Mouse (Mus musculus) forebrain, embryonic 14.5 days (tissue): Measurements from ENCODE around the gene Gm10282. TPM values are rescaled to one million over a fixed set of nuclear protein-coding genes. Genes with fewer than 3 reads are reported as not detected.

Source experiments
- ATAC-seq: fragments of 200-750 bp; cut with Nextera tagmentation; 2 replicates; pipeline ENCODE4 v1.8.0; 2017; ENCODE audit warnings: mild to moderate bottlenecking, moderate library complexity
- DNase-seq: peaks from one replicate; pipeline ENCODE4 v3.0.0-alpha.2; 2015; ENCODE audit warnings: low spot score
- H3K27ac ChIP-seq: fragments of 300-500 bp; sonication (generic); 2 replicates; pipeline ENCODE4 v1.5.1; 2014; ENCODE audit warnings: low read depth, mild to moderate bottlenecking, control low read depth, low read length, moderate library complexity
- H3K27me3 ChIP-seq: fragments of 300-500 bp; sonication (generic); replicated peaks from 2 replicates; pipeline ENCODE4 v1.6.1; 2014; ENCODE audit warnings: low read length, control low read depth, mixed read lengths; ENCODE audit not compliant: control insufficient read depth, insufficient read depth
- H3K36me3 ChIP-seq: fragments of 300-500 bp; sonication (generic); 2 replicates; pipeline ENCODE4 v1.6.1; 2014; ENCODE audit warnings: low read length, control low read depth; ENCODE audit not compliant: control insufficient read depth, insufficient read depth
- H3K4me1 ChIP-seq: fragments of 300-500 bp; sonication (generic); 2 replicates; pipeline ENCODE4 v1.6.1; 2014; ENCODE audit warnings: antibody characterized with exemption, low read length, control low read depth; ENCODE audit not compliant: control insufficient read depth, insufficient read depth
- H3K4me2 ChIP-seq: fragments of 300-500 bp; sonication (generic); 2 replicates; pipeline ENCODE4 v1.6.1; 2014; ENCODE audit warnings: mild to moderate bottlenecking, control low read depth, low read length
- H3K4me3 ChIP-seq: fragments of 300-500 bp; sonication (generic); 2 replicates; pipeline ENCODE4 v1.5.1; 2014; ENCODE audit warnings: low read depth, low read length, control low read depth
- H3K9ac ChIP-seq: fragments of 300-500 bp; sonication (generic); 2 replicates; pipeline ENCODE4 v1.6.1; 2014; ENCODE audit warnings: mild to moderate bottlenecking, low read length, control low read depth, moderate library complexity
- H3K9me3 ChIP-seq: fragments of 300-500 bp; sonication (generic); replicated peaks from 2 replicates; pipeline ENCODE4 v1.6.1; 2016; ENCODE audit warnings: low read length, control low read depth, mixed read lengths; ENCODE audit not compliant: control insufficient read depth
- WGBS: fragments of 180-500 bp; shearing (Covaris S2); extraction: QIAGEN DNeasy Blood & Tissue Kit; methylation state at CpG from one replicate; pipeline ENCODE4 v1.1.7; 2014; 5-methylcytosine and 5-hydroxymethylcytosine counted together
- polyA plus RNA-seq: library from polyadenylated mRNA; unstranded; fragments of >200 nt; fragmentation: Nextera tagmentation; extraction: Ambion mirVana; gene quantifications from 2 replicates; pipeline ENCODE4 v1.2.1, GENCODE M21; 2014

The Gm10282 gene
- polyA plus RNA-seq = 24.8 and 31.0 TPM in 2 replicates

DNA sequence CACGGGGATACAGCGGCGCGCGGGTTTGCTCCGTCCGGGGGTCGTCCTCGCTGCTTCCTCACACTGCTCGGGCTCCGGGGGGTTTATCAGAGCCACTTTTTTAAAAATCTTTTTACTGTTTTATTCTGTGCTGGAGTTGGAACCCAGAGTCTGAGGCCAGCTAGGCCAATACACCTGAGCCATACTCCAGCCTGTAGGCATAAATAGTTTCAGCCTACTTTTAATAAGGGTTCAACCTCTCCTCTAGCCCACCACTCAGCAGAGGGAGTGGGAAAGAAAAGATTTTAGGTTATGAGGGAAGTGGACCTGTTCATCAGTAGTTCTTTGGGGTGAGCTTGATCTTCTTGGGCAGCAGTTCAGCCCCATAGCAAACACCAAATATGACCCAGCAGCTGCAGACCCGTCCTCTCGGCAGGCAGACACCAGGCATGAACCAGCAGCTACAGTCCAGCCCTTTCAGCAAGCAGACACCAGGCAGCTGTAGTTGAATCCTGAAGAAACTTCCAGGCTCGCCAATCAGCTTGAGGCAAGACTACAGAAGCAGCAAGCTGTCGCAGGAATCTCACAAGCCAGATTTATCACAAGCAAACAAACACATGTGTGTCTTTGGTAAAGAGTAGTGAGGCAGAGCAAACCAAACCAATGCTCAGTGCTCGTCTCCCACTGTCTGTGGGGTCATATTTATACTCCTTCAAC is at the start of gene Gm10282:
Gm10282 (minus strand) TSS at position 51 of the 696 bp plus-strand sequence.
- H3K9me3 ChIP-seq = no peaks in the 10 kb centered on the region
- ATAC-seq (no peak), DNase-seq (no peak)
- H3K27me3 ChIP-seq = no peaks in the 10 kb centered on the region
- H3K4me3 ChIP-seq = no peak within 1 kb of the TSS
- H3K4me1 ChIP-seq = no peaks in the 10 kb centered on the region
- 74% methylated on average over 11 of the region's 16 CpGs for WGBS
- H3K36me3 ChIP-seq = no peaks in the 10 kb centered on the region
- no peak within 1 kb of the TSS for H3K27ac ChIP-seq
- H3K9ac ChIP-seq = no peak within 1 kb of the TSS
- H3K4me2 ChIP-seq = no peak within 1 kb of the TSS

DNA sequence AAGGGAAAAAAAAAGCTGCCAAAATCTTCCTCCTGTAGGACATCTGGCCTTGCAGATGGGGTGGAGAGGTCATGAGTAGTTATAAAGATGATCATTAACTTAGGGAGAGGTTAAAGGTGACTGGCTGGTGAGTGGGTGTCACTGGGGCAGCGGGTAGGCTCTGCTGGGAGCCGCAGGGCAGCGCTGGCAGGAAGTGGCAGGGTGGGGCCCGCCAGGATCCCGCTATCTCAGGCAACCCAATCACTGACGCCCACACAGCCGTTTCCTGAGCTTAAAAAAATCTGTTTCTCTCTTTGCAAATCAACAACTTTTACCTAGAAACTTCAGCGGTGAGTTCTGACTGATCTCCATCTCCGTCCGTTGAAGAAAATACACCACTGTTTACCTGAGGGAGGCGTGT is 49.2 kb upstream of the Gm10282 start:
- H3K27ac ChIP-seq = no peak overlapping the region
- no peak overlapping the region for H3K9ac ChIP-seq
- no peaks in the 10 kb centered on the region for H3K4me1 ChIP-seq
- DNase-seq (no peak), ATAC-seq (no peak)
- WGBS = 84% methylated on average over 11 of the region's 11 CpGs
- no peaks in the 10 kb centered on the region for H3K27me3 ChIP-seq
- H3K4me3 ChIP-seq = no peak overlapping the region
- no peaks in the 10 kb centered on the region for H3K9me3 ChIP-seq
- no peak overlapping the region for H3K4me2 ChIP-seq
- H3K36me3 ChIP-seq = peaks cover 79% of the 10 kb centered on the region

DNA sequence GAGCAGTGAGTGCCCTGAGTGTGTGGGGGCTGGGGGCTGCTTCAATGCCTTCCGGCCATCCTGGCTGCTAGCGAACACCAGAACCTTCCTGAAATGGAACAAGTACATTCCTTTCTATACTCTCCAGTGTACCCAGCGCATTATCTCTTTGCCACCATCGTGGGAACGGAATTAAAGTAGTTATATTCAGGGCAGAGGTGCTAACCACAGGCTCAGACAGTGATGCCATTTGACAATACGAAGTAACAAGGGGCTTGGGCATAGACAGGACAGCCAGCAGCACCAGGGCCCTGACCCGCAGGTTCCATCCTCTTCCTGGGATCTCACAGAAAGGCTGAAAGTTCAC is 48.6 kb upstream of the Gm10282 start:
- H3K36me3 ChIP-seq = peaks cover 77% of the 10 kb centered on the region
- 93% methylated on average over 7 of the region's 7 CpGs for WGBS
- ATAC-seq = no peak

DNA sequence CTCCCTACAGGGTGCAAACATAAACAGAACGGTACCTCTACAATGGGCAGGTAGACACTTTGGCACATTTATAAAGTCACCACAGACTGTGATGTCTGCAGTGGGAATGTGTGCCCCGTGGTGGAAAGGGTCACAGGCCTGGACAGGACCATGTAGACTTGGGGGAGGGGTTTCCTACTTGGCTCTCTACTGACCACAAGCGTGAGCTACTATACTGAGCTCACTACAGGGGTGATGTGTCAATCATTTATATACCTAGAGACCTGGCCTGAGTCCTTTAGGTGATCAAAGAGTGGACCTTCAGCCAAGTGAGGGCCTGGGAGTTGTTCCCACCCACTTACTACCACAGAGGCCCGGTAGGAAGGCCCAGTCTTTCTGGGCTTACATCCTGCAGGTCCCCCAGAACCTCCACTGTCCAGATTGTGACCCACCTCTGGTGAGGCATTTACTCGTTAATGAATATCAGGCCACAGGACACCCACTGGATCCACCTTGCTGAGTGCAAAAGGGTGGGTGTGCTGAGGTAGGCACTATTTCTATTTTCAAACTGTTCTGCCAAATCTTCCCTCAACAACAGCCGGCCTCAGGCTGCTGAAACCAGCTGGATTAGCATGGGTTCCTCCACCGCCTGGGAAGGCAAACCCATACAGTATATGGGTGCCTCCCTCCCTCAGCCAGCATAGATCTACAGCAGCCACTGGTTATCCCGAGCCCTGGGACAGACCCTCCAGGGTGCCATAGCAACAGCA is 48.1 kb upstream of the Gm10282 start:
- ATAC-seq = no peak
- Histone ChIP-seq H3K4me3 (no peak overlapping the region), H3K36me3 (peaks cover 73% of the 10 kb centered on the region), H3K27me3 (no peaks in the 10 kb centered on the region), H3K4me1 (no peaks in the 10 kb centered on the region), H3K9ac (no peak overlapping the region), H3K9me3 (no peaks in the 10 kb centered on the region), H3K4me2 (no peak overlapping the region), H3K27ac (no peak overlapping the region)
- 86% methylated on average over 8 of the region's 8 CpGs for WGBS
- no peak for DNase-seq

More for the DNA sequence above, 48.6 kb upstream of the Gm10282 start:
- Histone ChIP-seq H3K4me3 (no peak overlapping the region), H3K9ac (0 out of 2 replicates have a peak overlapping the region, but pooled peaks have one; percentile 8), H3K27me3 (no peaks in the 10 kb centered on the region), H3K27ac (no peak overlapping the region), H3K4me1 (no peaks in the 10 kb centered on the region), H3K4me2 (no peak overlapping the region), H3K9me3 (no peaks in the 10 kb centered on the region)
- DNase-seq = no peak

DNA sequence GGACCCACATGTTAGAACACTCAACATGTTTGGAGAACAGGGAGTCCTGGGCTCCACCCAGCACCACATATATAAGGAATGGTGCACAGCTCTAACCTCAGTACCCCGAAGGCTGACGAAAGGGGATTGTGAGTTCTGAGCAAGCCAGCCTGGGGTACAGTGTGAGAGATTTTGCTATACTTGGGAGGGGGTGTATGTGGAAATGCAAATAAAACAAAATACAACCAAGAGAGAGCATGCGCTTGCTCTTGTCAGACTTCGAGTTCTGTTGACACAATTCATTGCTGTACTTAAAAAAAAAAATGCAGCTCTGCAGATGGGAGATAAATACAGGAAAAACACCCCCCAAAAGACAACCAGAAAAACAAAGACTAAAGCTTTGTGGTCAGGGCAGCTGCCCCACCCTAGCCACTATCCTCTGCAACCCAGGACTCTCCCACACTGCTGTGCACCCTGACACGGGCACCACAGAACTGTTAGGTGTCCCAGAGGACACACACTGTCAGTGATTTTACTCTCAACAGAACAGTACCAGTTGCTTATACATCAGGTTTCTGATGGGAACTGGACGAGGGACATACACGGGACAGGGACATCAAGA is 46.4 kb upstream of the Gm10282 start:
- H3K9ac ChIP-seq = no peak overlapping the region
- WGBS = 89% methylated on average over 7 of the region's 7 CpGs
- no peaks in the 10 kb centered on the region for H3K9me3 ChIP-seq
- no peak overlapping the region for H3K4me2 ChIP-seq
- H3K4me3 ChIP-seq = no peak overlapping the region
- H3K27me3 ChIP-seq = no peaks in the 10 kb centered on the region
- peaks cover 71% of the 10 kb centered on the region for H3K36me3 ChIP-seq
- ATAC-seq (no peak), DNase-seq (no peak)
- H3K4me1 ChIP-seq = no peaks in the 10 kb centered on the region
- H3K27ac ChIP-seq = no peak overlapping the region

DNA sequence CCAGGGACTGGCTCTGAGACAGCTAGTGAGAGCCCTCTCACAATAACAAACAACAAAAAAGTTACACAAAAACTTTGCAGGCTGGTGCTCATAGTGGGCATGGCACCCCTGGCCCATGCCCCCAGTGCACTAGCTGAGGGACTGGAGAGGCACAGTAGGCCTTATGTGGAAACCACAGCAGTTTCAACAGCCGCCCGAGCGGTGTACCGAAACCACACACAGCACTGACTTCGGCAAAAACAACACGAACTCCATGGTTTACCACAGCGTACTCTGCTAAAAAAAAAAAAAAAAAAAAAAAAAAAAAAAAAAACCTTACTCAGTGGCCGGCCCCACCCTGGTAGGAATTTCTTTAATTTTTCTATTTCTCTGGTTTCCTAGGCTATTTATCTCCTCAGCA is 45.7 kb upstream of the Gm10282 start:
- WGBS = 90% methylated on average over 8 of the region's 8 CpGs
- Histone ChIP-seq H3K4me1 (no peaks in the 10 kb centered on the region), H3K9me3 (no peaks in the 10 kb centered on the region), H3K27me3 (no peaks in the 10 kb centered on the region), H3K4me2 (no peak overlapping the region), H3K36me3 (peaks cover 69% of the 10 kb centered on the region), H3K27ac (no peak overlapping the region), H3K4me3 (no peak overlapping the region), H3K9ac (no peak overlapping the region)
- DNase-seq (no peak), ATAC-seq (no peak)

DNA sequence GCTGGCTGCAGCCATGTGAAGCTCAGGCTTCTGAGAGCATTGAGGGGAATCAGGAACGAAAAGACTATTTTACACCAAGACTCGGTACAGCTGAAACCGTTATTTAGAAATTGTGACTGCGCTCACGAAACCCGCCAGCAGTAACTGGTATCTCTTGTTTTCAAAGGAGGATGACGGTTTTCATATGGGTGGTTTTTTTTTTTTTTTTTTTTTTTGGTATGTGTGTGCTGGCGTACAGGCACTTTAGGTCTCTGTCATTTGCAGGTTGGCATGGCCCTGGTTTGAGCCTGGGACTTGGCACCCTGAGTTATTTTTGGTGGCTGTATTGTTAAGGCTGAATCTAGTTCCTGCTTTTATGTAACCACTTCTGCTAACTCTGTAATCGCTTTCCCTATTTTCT is 44.8 kb upstream of the Gm10282 start:
- no peaks in the 10 kb centered on the region for H3K27me3 ChIP-seq
- 91% methylated on average over 9 of the region's 9 CpGs for WGBS
- no peaks in the 10 kb centered on the region for H3K4me1 ChIP-seq
- no peak overlapping the region for H3K4me2 ChIP-seq
- H3K9me3 ChIP-seq = no peaks in the 10 kb centered on the region
- H3K4me3 ChIP-seq = no peak overlapping the region
- no peak for DNase-seq
- no peak overlapping the region for H3K27ac ChIP-seq
- no peak for ATAC-seq
- H3K9ac ChIP-seq = no peak overlapping the region
- peaks cover 69% of the 10 kb centered on the region for H3K36me3 ChIP-seq

DNA sequence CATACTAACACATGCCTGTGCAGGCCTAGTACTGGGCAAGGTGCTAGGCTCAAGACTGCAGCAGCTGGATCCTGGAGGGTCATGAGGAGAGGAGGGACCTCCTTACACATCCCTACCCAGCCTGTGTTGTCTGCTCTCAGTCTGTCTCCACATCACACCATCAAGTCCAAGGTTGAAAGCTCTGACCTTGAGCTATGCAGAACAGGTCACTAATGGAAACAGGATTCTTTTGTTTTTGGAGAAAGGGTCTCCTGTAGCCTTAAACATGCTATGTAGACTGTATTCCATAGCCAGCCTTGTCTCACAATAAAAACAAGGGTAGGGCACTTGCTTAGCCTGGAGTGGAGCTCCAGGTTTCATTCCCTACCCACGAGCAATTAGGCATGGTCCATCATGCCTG is 43.9 kb upstream of the Gm10282 start:
- Histone ChIP-seq H3K4me3 (no peak overlapping the region), H3K27me3 (no peaks in the 10 kb centered on the region), H3K36me3 (peaks cover 67% of the 10 kb centered on the region), H3K9me3 (no peaks in the 10 kb centered on the region), H3K4me1 (no peaks in the 10 kb centered on the region), H3K9ac (no peak overlapping the region), H3K4me2 (no peak overlapping the region), H3K27ac (no peak overlapping the region)
- WGBS = 66% methylated on average over 1 of the region's 1 CpGs
- ATAC-seq (no peak; the same call in 1 of the 2 replicates), DNase-seq (no peak)

DNA sequence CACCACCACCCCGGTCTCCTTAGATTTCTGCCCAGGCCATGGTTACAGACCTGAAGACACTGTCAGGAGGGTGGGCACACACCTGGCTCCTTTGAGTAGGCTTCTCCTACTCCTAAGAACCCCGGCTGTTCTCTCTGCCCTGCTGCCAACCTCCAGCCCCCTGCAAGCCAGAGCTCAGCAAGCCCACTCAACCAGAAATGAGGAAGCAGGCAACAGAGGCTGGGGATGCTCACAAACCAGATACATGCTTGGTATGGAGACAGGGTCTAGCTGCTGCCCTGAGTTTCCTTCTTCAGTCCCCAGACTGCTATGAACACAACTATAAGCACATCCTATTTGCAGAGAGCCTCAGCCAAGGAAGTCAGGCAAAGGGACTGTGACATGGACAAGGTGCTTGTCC is 43.1 kb upstream of the Gm10282 start:
- Histone ChIP-seq H3K4me1 (no peaks in the 10 kb centered on the region), H3K36me3 (peaks cover 67% of the 10 kb centered on the region), H3K9ac (no peak overlapping the region), H3K9me3 (no peaks in the 10 kb centered on the region), H3K27me3 (no peaks in the 10 kb centered on the region), H3K4me3 (no peak overlapping the region), H3K4me2 (no peak overlapping the region), H3K27ac (no peak overlapping the region)
- DNase-seq (no peak), ATAC-seq (no peak)
- WGBS = 95% methylated on average over 2 of the region's 2 CpGs
